Comparison of ENCODE assay signal across 24 mouse cellular contexts in genomic region chr7:84996694-84997093, GRCm38 (mm10). TPM values are rescaled to one million over a fixed set of nuclear protein-coding genes. Genes with fewer than 3 reads are reported as not detected.
DNase-seq lines count a peak whose midpoint lies in the region; TF ChIP-seq lines count a peak whose summit lies in the region.
"Had no signal": no experiment of that assay in that cellular context is flagged by ENCODE, and none has a peak within 500 bp of the region (broad histone marks: within the 10 kb centered on the region; RNA-seq: fewer than 3 reads in every experiment).

No protein-coding gene starts in this region.

- no peak for TF ChIP-seq POLR2A in CH12.LX (IDR thresholded peaks at IDR 0.05; ENCODE audit: low read depth, low read length)

- in situ Hi-C loops in CH12.LX (cut with MboI; ENCODE audit: low pct_ligation_motif_present, low pct_unique_long_range_greater_than_20kb, low sequenced_read_pairs) = no loop called here

- H3K4me1 ChIP-seq in CH12.LX (ENCODE audit: control insufficient read depth in 1 of 2, insufficient read depth in 2 of 2) = peaks cover 6 to 19% of the 10 kb centered on the region in 2 experiments; a peak in 2 of 4 replicates

- peak; percentile 16 for DNase-seq in CH12.LX (ENCODE audit: extremely low read depth)
- no peak for DNase-seq in gastrocnemius, postnatal 25 days
- DNase-seq: adrenal gland, adult 2 months; adrenal gland, adult 8-10 months; adrenal gland, postnatal 10 days; adrenal gland, postnatal 14 days; adrenal gland, postnatal 25 days; adrenal gland, postnatal 36 days; B cell, adult 2 months; cerebellum, adult 11 months; cerebellum, adult 11-12 months; cerebellum, adult 18-20 months; cerebellum, adult 2 months; cerebellum, adult 8-10 months had no signal

- no peak overlapping the region for H3K27ac ChIP-seq in CH12.LX (ENCODE audit: insufficient read depth, low read depth)

- no peak overlapping the region for H3K4me2 ChIP-seq in CH12.LX (ENCODE audit: insufficient read depth, low read depth, poor library complexity, severe bottlenecking)

- TF ChIP-seq EP300 in CH12.LX (IDR thresholded peaks at IDR 0.05; ENCODE audit: low read length) = peak; percentile 56

- no peak for TF ChIP-seq CTCF in CH12.LX (conservative IDR thresholded peaks at IDR 0.05 in 1 of 2, IDR thresholded peaks at IDR 0.05 in 1 of 2; ENCODE audit: low read depth in 2 of 2, low read length in 2 of 2)

- no peaks in the 10 kb centered on the region for H3K27me3 ChIP-seq in CH12.LX (replicated peaks)
- H3K27me3 ChIP-seq: Patski had no signal

- no peak for TF ChIP-seq RAD21 in CH12.LX (IDR thresholded peaks at IDR 0.05; ENCODE audit: low read depth, low read length)

- H3K9me3 ChIP-seq in CH12.LX (replicated peaks; ENCODE audit: low read length) = no peaks in the 10 kb centered on the region
- H3K9me3 ChIP-seq: G1E had no signal

- no peaks in the 10 kb centered on the region for H3K79me2 ChIP-seq in CH12.LX (replicated peaks; ENCODE audit: control insufficient read depth, extremely low read depth, insufficient read depth, poor library complexity, severe bottlenecking)

- dilution Hi-C loops in CH12.LX (cut with MboI; ENCODE audit: extremely low pct_ligation_motif_present, extremely low pct_unique_long_range_greater_than_20kb, low sequenced_read_pairs) = no loop called here

- H3K9ac ChIP-seq in CH12.LX (ENCODE audit: insufficient read depth, low read depth) = no peak overlapping the region

- H3K36me3 ChIP-seq in CH12.LX (replicated peaks in 1 of 2; ENCODE audit: control insufficient read depth in 1 of 2, insufficient read depth in 1 of 2, low read length in 1 of 2) = no peaks in the 10 kb centered on the region
- H3K36me3 ChIP-seq: G1E had no signal

- H3K4me3 ChIP-seq in CH12.LX (replicated peaks in 1 of 3; ENCODE audit: low read depth in 2 of 3, low read length in 2 of 3, poor library complexity in 1 of 3) = no peak overlapping the region

TF ChIP-seq in CH12.LX, 34 proteins besides CTCF, POLR2A, EP300 and RAD21:
- TF ChIP-seq IRF4 (IDR thresholded peaks at IDR 0.05; ENCODE audit: low read depth, low read length) (peak; percentile 78), TCF12 (IDR thresholded peaks at IDR 0.05; ENCODE audit: low read depth, low read length) (no peak), JUND (conservative IDR thresholded peaks at IDR 0.05; ENCODE audit: low read depth, low read length) (peak; percentile 59; the same call in 1 of the 2 replicates), JUN (IDR thresholded peaks at IDR 0.05; ENCODE audit: insufficient read depth, low read depth, low read length) (peak; percentile 32; the same call in 1 of the 2 replicates), MAZ (IDR thresholded peaks at IDR 0.05; ENCODE audit: low read depth, low read length) (no peak)

RNA-seq across cellular contexts. Expression of gene Vmn2r66, which starts 15.4 kb away (rescaled TPM):
- not detected in 2 replicates for total RNA-seq in CH12.LX (2012; rRNA removed)
- total RNA-seq in CH12.LX (2014; rRNA removed) = not detected in 2 replicates
- polyA plus RNA-seq in CH12.LX (2012; ENCODE audit: insufficient read length, low read depth) = 0.01 TPM in 1 of 2 replicates, not detected in the other
- total RNA-seq in gastrocnemius, postnatal 25 days (2021) = not detected
- total RNA-seq: adrenal gland, adult 18-20 months; adrenal gland, adult 2 months; adrenal gland, adult 8-10 months; adrenal gland, postnatal 10 days; adrenal gland, postnatal 14 days; adrenal gland, postnatal 25 days; adrenal gland, postnatal 36 days; adrenal gland, postnatal 4 days; ES-E14; MEL had no signal
- polyA plus RNA-seq: activated CD4-positive, CD25-positive, alpha-beta regulatory T cell, adult 4 months; adrenal gland, adult 2 months; brain, embryonic 14.5 days; C2C12; CD4-positive, CD25-positive, alpha-beta regulatory T cell, adult 4 months; cerebellum, adult 2 months; G1E; Patski had no signal

RNA-seq across cellular contexts. Expression of gene Vmn2r65, which starts 32.8 kb away (rescaled TPM):
- not detected in 2 replicates for total RNA-seq in CH12.LX (2012; rRNA removed)
- total RNA-seq in CH12.LX (2014; rRNA removed) = not detected in 2 replicates
- polyA plus RNA-seq in CH12.LX (2012; ENCODE audit: insufficient read length, low read depth) = not detected in 2 replicates
- not detected for total RNA-seq in gastrocnemius, postnatal 25 days (2021)
- total RNA-seq: adrenal gland, adult 18-20 months; adrenal gland, adult 2 months; adrenal gland, adult 8-10 months; adrenal gland, postnatal 10 days; adrenal gland, postnatal 14 days; adrenal gland, postnatal 25 days; adrenal gland, postnatal 36 days; adrenal gland, postnatal 4 days; ES-E14; MEL had no signal
- polyA plus RNA-seq: adrenal gland, adult 2 months; brain, embryonic 14.5 days; C2C12; CD4-positive, CD25-positive, alpha-beta regulatory T cell, adult 4 months; cerebellum, adult 2 months; G1E had no signal
